Mouse (Mus musculus): Measurements from ENCODE around the gene Ttc17.

- no peak for TF ChIP-seq CTCF (IDR thresholded peaks at IDR 0.05; ENCODE audit: extremely low read depth, insufficient read depth, insufficient read length, insufficient replicate concordance)
- no peak for TF ChIP-seq POLR2A (IDR thresholded peaks at IDR 0.05; ENCODE audit: low read depth, low read length)
Observed at GRCm38 (mm10) chr2:94316526-94316925, 90.0 kb downstream of the Ttc17 start.
